ENCODE assay signal across 8 mouse cellular contexts in the genomic region with DNA sequence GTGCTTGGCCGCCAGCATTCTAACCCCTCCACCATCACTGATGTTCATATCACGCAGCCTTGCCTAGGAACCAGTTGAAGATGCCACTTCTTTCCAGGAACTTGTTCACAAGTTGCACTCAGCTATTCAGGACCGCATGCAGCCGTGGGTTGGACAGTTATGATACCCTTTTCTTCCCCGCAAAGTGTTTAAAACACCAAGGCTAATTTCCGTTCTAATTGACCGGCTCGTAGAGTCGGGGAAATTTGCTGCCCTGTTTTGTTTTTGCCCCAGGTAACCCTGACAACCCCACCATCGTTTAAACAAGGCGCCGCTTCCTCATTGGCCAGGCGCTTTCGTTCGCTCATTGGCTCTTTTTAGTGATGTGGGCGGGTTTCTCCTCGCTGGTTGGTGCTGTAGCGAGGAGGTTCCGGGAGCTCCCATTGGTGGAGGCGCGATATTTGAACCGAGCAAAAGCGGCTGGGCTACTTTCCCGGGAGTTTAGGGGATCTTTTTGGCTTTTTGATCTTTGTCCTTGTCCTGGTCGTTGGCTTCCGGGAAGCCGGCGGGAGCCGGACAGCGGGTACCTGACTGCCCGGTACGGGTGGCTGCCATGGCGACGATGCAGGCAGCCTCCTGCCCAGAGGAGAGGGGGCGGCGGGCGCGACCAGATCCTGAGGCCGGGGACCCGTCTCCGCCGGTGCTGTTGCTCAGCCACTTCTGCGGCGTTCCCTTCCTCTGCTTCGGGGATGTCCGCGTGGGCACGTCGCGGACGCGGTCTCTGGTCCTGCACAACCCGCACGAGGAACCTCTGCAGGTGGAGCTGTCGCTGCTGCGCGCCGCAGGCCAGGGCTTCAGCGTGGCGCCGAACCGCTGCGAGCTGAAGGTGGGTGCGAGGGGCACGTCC. TPM values are rescaled to one million over a fixed set of nuclear protein-coding genes. Genes with fewer than 3 reads are reported as not detected.
DNase-seq lines count a peak whose midpoint lies in the region; ATAC-seq lines count a peak whose summit lies in the region.

Aspm (plus strand) TSS at position 433 of the 886 bp plus-strand sequence.

- peak; percentile 92 for DNase-seq in adipocyte (ENCODE audit: low spot score)
- DNase-seq in embryo, embryonic 10 days (ENCODE audit: low spot score), result peak; percentile 95
- DNase-seq in gastrocnemius, postnatal 10 days, result peak; percentile 83
- DNase-seq in induced T-regulatory cell, adult 2 months (ENCODE audit: low read depth), result peak; percentile 99
- DNase-seq in left cerebral cortex, adult 9 months (ENCODE audit: low spot score in 2 of 2), result peak; percentile 66 to 87
- peak; percentile 83 for DNase-seq in right cerebral cortex, postnatal 14 days
- peak; percentile 80 to 88 for DNase-seq in urinary bladder, postnatal 36 days (ENCODE audit: low spot score in 2 of 2)

- peak; percentile 95 for ATAC-seq in megakaryocyte progenitor cell, adult 5-6 weeks (replicated peaks; ENCODE audit: poor library complexity)

RNA-seq across cellular contexts. Expression of gene Aspm, which starts in this region (rescaled TPM):
- total RNA-seq in gastrocnemius, postnatal 10 days (2021), result 1 to 10 TPM; 6.6 to 6.8 TPM
- 21.9 and 25.8 TPM in 2 replicates for total RNA-seq in megakaryocyte progenitor cell, adult 5-6 weeks (2015)
- total RNA-seq in megakaryocyte progenitor cell, adult 5-6 weeks (2017), result 24.4 and 29.7 TPM in 2 replicates

Comparison
In these comparisons a context has a peak if more than half of its experiments do, and no peak if none do; other contexts are left out.
1. Peak in every context shown above with its lines: DNase-seq and ATAC-seq.